Mouse (Mus musculus): ENCODE results near the gene Klk13. TPM values are rescaled to one million over a fixed set of nuclear protein-coding genes. Genes with fewer than 3 reads are reported as not detected.
A peak's percentile ranks its signal among the peaks of the same experiment; 100 is the strongest.

Klk13 gene
- total and polyA plus RNA-seq, 2 experiments from 2014 or later: 0.11 to 0.22 TPM

- Histone ChIP-seq H3K4me2 (ENCODE audit: low read depth, low read length, poor library complexity, severe bottlenecking) (no peak overlapping the region), H3K36me3 (ENCODE audit: insufficient read depth, low read length) (no peaks in the 10 kb centered on the region), H3K27me3 (ENCODE audit: insufficient read depth, low read length) (no peaks in the 10 kb centered on the region), H3K27ac (ENCODE audit: low read depth, low read length) (no peak overlapping the region), H3K9me3 (ENCODE audit: low read length) (no peaks in the 10 kb centered on the region), H3K4me3 (ENCODE audit: low read depth, low read length) (no peak overlapping the region), H3K4me1 (ENCODE audit: insufficient read depth, low read length) (no peaks in the 10 kb centered on the region), H3K9ac (replicated peaks; ENCODE audit: low read length, poor library complexity, severe bottlenecking) (no peak overlapping the region)
- ATAC-seq (ENCODE audit: low FRiP score) (no peak), DNase-seq (ENCODE audit: low spot score) (no peak)
- no peak for TF ChIP-seq CTCF (IDR thresholded peaks at IDR 0.05)
- WGBS: 71% methylated on average over 7 of the region's 7 CpGs
Measured at GRCm38 (mm10) chr7:43685088-43685487, 27.3 kb upstream of the Klk13 start.

GRCm38 (mm10) chr7:43690118-43690517 lies 22.2 kb upstream of the Klk13 start, which contains the start of gene Klk14:
Gene Klk14 (plus strand): TSS chr7:43690418.
- H3K4me1 ChIP-seq (ENCODE audit: insufficient read depth, low read length): no peaks in the 10 kb centered on the region
- H3K9ac ChIP-seq (replicated peaks; ENCODE audit: low read length, poor library complexity, severe bottlenecking): no peak within 1 kb of the TSS
- ATAC-seq (ENCODE audit: low FRiP score): no peak
- no peaks in the 10 kb centered on the region for H3K36me3 ChIP-seq (ENCODE audit: insufficient read depth, low read length)
- TF ChIP-seq CTCF (IDR thresholded peaks at IDR 0.05): no peak
- no peak within 1 kb of the TSS for H3K27ac ChIP-seq (ENCODE audit: low read depth, low read length)
- H3K4me3 ChIP-seq (ENCODE audit: low read depth, low read length): no peak within 1 kb of the TSS
- no peaks in the 10 kb centered on the region for H3K27me3 ChIP-seq (ENCODE audit: insufficient read depth, low read length)
- no peaks in the 10 kb centered on the region for H3K9me3 ChIP-seq (ENCODE audit: low read length)
- no peak within 1 kb of the TSS for H3K4me2 ChIP-seq (ENCODE audit: low read depth, low read length, poor library complexity, severe bottlenecking)
- DNase-seq (ENCODE audit: low spot score): no peak

GRCm38 (mm10) chr7:43710031-43710430 lies 2.3 kb upstream of the Klk13 start:
- H3K27me3 ChIP-seq (ENCODE audit: insufficient read depth, low read length): no peaks in the 10 kb centered on the region
- no peak for DNase-seq (ENCODE audit: low spot score)
- H3K4me2 ChIP-seq (ENCODE audit: low read depth, low read length, poor library complexity, severe bottlenecking): no peak overlapping the region
- no peaks in the 10 kb centered on the region for H3K4me1 ChIP-seq (ENCODE audit: insufficient read depth, low read length)
- no peak for ATAC-seq (ENCODE audit: low FRiP score)
- H3K36me3 ChIP-seq (ENCODE audit: insufficient read depth, low read length): no peaks in the 10 kb centered on the region
- no peaks in the 10 kb centered on the region for H3K9me3 ChIP-seq (ENCODE audit: low read length)
- no peak for TF ChIP-seq CTCF (IDR thresholded peaks at IDR 0.05)
- no peak overlapping the region for H3K9ac ChIP-seq (replicated peaks; ENCODE audit: low read length, poor library complexity, severe bottlenecking)
- H3K27ac ChIP-seq (ENCODE audit: low read depth, low read length): no peak overlapping the region
- WGBS: 96% methylated on average over 3 of the region's 3 CpGs
- H3K4me3 ChIP-seq (ENCODE audit: low read depth, low read length): no peak overlapping the region

GRCm38 (mm10) chr7:43712917-43713316 lies 550 bp downstream of the Klk13 start:
- ATAC-seq (ENCODE audit: low FRiP score) (no peak), DNase-seq (ENCODE audit: low spot score) (no peak)
- H3K9me3 ChIP-seq (ENCODE audit: low read length): no peaks in the 10 kb centered on the region
- no peak overlapping the region for H3K27ac ChIP-seq (ENCODE audit: low read depth, low read length)
- H3K4me1 ChIP-seq (ENCODE audit: insufficient read depth, low read length): no peaks in the 10 kb centered on the region
- H3K9ac ChIP-seq (replicated peaks; ENCODE audit: low read length, poor library complexity, severe bottlenecking): no peak overlapping the region
- TF ChIP-seq CTCF (IDR thresholded peaks at IDR 0.05): no peak
- 9% methylated on average over 9 of the region's 9 CpGs for WGBS
- H3K4me2 ChIP-seq (ENCODE audit: low read depth, low read length, poor library complexity, severe bottlenecking): peak overlapping the region; percentile 12; the same call in 1 of the 2 replicates
- no peak overlapping the region for H3K4me3 ChIP-seq (ENCODE audit: low read depth, low read length)
- H3K36me3 ChIP-seq (ENCODE audit: insufficient read depth, low read length): no peaks in the 10 kb centered on the region
- H3K27me3 ChIP-seq (ENCODE audit: insufficient read depth, low read length): no peaks in the 10 kb centered on the region

GRCm38 (mm10) chr7:43713741-43714351 lies 1.5 kb downstream of the Klk13 start:
- ATAC-seq (ENCODE audit: low FRiP score) (no peak), DNase-seq (ENCODE audit: low spot score) (no peak)
- Histone ChIP-seq H3K4me1 (ENCODE audit: insufficient read depth, low read length) (no peaks in the 10 kb centered on the region), H3K4me2 (ENCODE audit: low read depth, low read length, poor library complexity, severe bottlenecking) (peak overlapping the region; percentile 28; the same call in 1 of the 2 replicates), H3K27me3 (ENCODE audit: insufficient read depth, low read length) (no peaks in the 10 kb centered on the region), H3K36me3 (ENCODE audit: insufficient read depth, low read length) (no peaks in the 10 kb centered on the region), H3K4me3 (ENCODE audit: low read depth, low read length) (no peak overlapping the region), H3K27ac (ENCODE audit: low read depth, low read length) (no peak overlapping the region), H3K9me3 (ENCODE audit: low read length) (no peaks in the 10 kb centered on the region), H3K9ac (replicated peaks; ENCODE audit: low read length, poor library complexity, severe bottlenecking) (no peak overlapping the region)
- no peak for TF ChIP-seq CTCF (IDR thresholded peaks at IDR 0.05)
- WGBS: 8% methylated on average over 19 of the region's 19 CpGs

GRCm38 (mm10) chr7:43747788-43748187 lies 35.4 kb downstream of the Klk13 start:
- WGBS: 53% methylated on average over 1 of the region's 1 CpGs
- Histone ChIP-seq H3K27me3 (ENCODE audit: insufficient read depth, low read length) (no peaks in the 10 kb centered on the region), H3K4me1 (ENCODE audit: insufficient read depth, low read length) (no peaks in the 10 kb centered on the region), H3K4me3 (ENCODE audit: low read depth, low read length) (no peak overlapping the region), H3K27ac (ENCODE audit: low read depth, low read length) (no peak overlapping the region), H3K36me3 (ENCODE audit: insufficient read depth, low read length) (no peaks in the 10 kb centered on the region), H3K4me2 (ENCODE audit: low read depth, low read length, poor library complexity, severe bottlenecking) (no peak overlapping the region), H3K9ac (replicated peaks; ENCODE audit: low read length, poor library complexity, severe bottlenecking) (no peak overlapping the region), H3K9me3 (ENCODE audit: low read length) (no peaks in the 10 kb centered on the region)
- TF ChIP-seq CTCF (IDR thresholded peaks at IDR 0.05): no peak
- peak; percentile 13 for DNase-seq (ENCODE audit: low spot score)
- no peak for ATAC-seq (ENCODE audit: low FRiP score)
